Mouse (Mus musculus) gastrocnemius, adult 8-10 months (tissue): ENCODE data around the gene Ube2l6. TPM values are rescaled to one million over a fixed set of nuclear protein-coding genes. Genes with fewer than 3 reads are reported as not detected.
"Not testable (repeated sequence)": the region's sequence is repeated elsewhere in the genome, so short reads cannot be mapped to it uniquely, and the experiment has no call there.

Experiments
- DNase-seq, 2 experiments: peaks; one replicate each; pipeline ENCODE4 v3.0.0; 2022; ENCODE audit warnings: low spot score in 2 of 2
- total RNA-seq, 4 experiments: library from RNA; stranded (reverse); gene quantifications; 2 replicates each; pipeline ENCODE4 v1.2.4; 2022

Gene Ube2l6
- total RNA-seq, 4 experiments from 2014 or later: 1.5 to 3.5 (median 2.3) TPM

DNA sequence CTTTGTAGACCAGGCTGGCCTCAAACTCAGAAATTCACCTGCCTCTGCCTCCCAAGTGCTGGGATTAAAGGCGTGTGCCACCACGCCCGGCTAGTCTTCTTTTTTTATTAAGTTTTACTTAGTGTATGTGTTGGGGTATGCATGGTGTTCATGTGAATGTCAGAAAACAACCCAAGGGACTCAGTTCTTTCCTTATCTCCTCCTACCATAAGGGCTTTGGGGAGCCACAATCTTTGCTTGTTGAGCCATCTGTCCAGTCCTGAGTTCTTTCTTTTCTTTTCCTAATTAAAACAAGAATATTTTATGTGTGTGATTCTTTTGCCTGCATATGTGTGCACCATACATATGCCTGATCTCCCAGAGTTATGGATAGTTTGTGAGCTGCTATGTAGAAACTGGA, 5.5 kb upstream of the Ube2l6 start:
- no peak for DNase-seq

GRCm38 (mm10) chr2:84793871-84794270, 4.8 kb upstream of the Ube2l6 start:
- DNase-seq: no peak

DNA sequence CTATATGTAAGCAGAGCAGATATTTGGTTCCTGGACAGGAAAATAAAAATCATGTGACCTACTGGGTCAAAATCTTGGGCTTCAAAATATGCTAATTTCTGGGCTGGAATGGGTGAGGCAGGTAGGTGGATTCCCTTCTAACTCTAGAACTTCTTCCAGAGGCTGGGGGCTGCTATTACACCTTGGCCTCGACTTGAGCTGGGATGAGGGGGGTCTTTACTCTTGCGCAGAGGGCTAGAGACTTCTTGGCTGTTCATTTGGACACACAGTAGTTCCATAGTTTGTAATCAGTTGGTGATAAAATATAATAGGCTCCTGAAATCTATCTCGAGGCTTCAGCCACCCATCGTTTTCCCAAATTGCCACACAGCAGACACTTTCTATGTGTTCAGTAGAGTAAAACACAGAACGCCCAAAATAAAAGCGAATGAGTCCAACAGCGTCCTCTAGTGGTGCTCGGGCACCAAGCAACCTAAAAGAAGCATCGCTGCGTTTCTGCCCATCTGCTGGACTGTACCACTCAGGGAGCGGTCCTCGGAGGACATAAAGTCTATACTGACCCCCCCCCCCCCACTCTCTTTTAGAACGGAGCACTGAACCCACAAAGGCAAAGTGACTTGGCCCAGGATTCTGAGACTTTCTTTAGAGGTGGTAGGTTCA, 665 bp upstream of the Ube2l6 start:
- DNase-seq: peak; percentile 65 to 70

GRCm38 (mm10) chr2:84799041-84799561, 473 bp downstream of the Ube2l6 start:
- DNase-seq: peak; percentile 41 to 55

- DNase-seq: no peak
Observed at GRCm38 (mm10) chr2:84800304-84800703, 1.7 kb downstream of the Ube2l6 start.

- DNase-seq: not testable (repeated sequence)
Observed at GRCm38 (mm10) chr2:84801223-84801622, 2.6 kb downstream of the Ube2l6 start.

GRCm38 (mm10) chr2:84803963-84804362, 5.3 kb downstream of the Ube2l6 start:
- no peak for DNase-seq

- DNase-seq: no peak
Observed at GRCm38 (mm10) chr2:84806546-84806945, 7.9 kb downstream of the Ube2l6 start.

GRCm38 (mm10) chr2:84809330-84809729, 10.7 kb downstream of the Ube2l6 start:
- DNase-seq: no peak

GRCm38 (mm10) chr2:84810526-84810885, 11.9 kb downstream of the Ube2l6 start:
- no peak for DNase-seq

DNA sequence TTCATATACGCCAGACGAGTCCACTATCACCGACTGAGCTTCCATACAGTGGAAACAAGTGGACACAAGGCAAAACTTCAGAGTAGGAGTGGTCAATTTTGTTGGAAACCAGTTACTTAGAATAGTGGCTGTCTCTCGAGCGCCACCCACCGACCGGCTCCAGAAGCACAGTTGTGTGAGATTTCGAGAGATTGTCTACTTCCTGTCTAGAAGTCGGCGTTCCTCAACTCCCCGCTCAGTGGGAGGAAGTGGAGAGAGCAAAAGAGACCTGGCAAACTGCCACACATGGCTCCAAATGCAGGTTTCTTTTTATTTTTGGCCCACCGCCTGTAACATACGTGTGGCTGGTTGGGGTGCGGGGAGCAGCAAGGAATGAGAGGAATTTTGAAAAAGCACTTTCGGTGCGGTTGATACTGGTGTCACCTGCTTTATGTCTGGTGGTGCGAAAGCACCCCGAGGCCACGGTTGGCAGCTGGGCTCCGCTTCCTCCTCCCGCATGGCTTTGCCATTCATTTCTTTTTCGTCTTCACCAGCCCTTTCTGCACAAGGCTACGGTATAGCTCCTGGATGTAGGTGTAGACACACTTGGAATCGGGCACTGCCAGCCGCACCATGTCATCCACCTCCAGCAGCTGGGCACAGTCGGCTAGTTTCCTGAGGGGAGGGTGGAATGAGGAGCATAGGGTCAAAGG, 12.4 kb downstream of the Ube2l6 start:
- peak; percentile 85 for DNase-seq

DNA sequence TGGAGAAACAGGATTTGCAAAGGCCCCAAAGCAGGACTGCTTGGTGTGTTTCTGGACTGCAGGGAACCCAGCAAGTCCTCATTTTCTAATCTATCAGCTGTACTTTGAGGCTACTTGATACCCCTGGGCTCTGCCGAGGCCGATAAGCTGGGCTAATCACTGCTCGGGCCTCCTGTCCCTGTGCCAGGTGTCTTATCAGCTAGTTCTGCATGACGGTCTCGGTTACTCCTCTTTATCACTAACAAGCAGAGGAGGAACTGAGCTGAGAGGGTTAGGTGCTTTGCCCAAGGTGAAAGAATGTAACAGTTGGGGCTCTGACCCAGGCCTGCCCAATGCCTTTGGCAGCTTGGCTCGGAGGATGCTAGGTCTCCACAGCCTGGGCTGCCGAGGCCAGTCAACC, 13.3 kb downstream of the Ube2l6 start:
- no peak for DNase-seq

DNA sequence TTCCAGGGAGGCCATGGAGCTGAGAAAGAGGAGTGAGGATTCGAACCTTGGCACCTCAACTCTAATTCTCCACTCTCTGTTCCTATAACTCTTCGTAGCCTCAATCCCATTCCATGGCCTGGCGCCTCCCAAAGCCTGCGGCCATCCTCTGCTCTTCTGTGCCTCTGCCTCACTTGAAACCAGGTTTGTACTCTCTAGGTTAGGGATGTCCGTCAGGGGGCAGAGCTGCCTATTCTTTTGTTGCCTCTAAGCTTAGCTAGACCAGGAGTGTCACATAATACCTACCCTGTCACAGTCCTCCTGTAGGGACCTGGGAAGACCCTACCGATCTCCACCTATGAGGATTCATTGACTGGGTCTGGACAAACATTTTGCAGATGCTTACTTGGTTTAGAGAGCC, 14.0 kb downstream of the Ube2l6 start:
- no peak for DNase-seq

GRCm38 (mm10) chr2:84819861-84820260, 21.2 kb downstream of the Ube2l6 start:
- DNase-seq: peak; percentile 28 to 45

DNA sequence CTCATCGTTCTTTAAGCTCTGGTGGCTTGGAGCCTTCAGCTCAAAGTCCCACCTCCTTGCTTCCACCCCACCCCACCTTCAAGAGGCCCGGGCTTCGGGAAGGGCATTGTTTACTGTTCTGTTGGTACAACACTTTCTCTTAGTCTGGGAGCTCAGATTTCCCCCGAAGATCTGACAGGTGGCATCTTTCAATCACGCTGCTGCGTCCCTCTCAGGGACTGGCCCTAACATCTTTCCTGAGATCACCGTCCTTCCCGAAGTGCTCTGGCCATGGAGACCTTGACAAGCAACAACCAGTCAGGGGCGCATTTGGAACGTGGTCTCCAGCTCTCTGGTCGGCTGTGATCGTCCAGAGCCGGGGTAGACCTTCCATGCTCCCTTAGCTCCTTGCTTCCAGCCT, 23.9 kb downstream of the Ube2l6 start, which contains the start of gene Smtnl1:
TSS of gene Smtnl1 (minus strand) at position 101 of the 400 bp plus-strand sequence.
- no peak for DNase-seq

GRCm38 (mm10) chr2:84823237-84823636, 24.6 kb downstream of the Ube2l6 start:
- no peak for DNase-seq

DNA sequence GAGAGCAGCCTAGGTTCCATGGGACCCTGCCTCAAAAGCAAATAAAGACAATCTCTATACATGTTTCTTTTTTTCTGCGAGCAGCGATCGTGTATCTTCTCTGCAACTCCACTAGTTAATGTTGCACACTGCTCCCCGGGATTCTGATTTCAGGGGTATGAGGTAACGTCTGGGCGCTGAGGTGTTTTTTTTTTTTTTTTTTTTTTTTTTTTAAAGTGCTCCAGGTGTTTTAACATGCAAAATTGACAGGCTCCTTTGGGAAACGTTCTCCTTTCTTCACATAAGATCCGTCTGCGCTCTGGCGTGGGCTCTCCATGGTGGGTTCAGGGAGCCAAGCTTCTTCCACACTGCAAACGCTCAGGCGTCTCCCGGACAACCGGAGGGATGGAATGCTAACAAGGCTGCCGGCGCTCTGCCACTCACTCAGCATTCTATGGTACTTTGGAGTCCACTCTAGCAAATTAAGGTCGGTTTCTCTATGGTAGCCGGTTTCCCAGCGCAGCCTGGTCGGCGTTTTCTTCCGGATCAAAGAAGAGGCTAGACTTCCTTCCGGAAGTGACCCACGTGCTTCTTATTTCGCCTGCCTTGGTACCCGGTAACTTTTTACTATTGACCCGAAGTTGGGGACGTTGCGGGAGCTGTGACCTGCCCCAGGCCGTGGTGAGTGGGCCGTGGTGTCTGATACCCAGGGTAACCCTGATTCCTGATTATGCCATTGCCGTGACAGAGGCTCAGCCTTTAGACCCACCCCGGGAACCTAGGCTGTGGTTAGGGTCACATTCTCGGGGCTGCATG, 28.1 kb downstream of the Ube2l6 start, which contains the start of gene Timm10:
TSS of gene Timm10 (plus strand) at position 510 of the 795 bp plus-strand sequence.
- peak; percentile 75 to 85 for DNase-seq

DNA sequence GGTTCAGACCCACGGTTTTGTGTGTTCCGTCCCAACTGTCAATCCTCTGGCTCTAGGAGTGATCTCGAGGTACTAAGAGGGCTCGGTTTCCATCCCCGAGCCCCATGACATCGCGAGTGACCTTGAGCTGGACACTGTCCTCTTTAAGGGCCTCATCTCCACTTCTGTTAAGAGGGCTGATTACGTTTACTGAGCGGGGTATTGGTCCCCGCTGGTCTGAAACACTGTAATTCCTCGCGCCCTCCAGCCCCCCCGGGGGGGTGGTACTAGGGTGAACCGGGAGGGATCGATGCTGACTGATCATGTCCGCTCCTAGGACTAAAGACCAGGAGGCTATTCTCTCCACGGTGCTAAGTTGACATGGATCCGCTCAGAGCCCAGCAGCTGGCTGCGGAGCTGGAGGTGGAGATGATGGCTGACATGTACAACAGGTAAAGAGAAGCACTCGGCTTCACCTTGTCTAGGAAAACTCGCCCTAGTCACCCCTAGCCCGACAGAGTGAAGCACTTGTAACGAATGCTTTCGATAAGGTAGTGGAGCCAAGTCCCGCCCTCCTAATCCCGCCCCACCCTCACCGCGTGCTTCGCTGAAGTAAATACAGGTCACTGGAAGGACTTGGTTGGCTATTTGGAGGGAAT, 28.8 kb downstream of the Ube2l6 start:
- DNase-seq: no peak

GRCm38 (mm10) chr2:84831666-84832391, 33.2 kb downstream of the Ube2l6 start:
- DNase-seq: peak; percentile 75 to 81

- no peak for DNase-seq
Observed at GRCm38 (mm10) chr2:84837107-84837506, 38.5 kb downstream of the Ube2l6 start.
